Mouse (Mus musculus): ENCODE results near the gene Ostc.

Gene Ostc

GRCm38 (mm10) chr3:130710103-130710502 lies 859 bp upstream of the Ostc start:
- no peak for DNase-seq (ENCODE audit: low spot score in 2 of 2)

- DNase-seq (ENCODE audit: low spot score in 2 of 2), result no peak
These were observed 715 bp downstream of the Ostc start for GRCm38 (mm10) chr3:130708529-130708928.

- DNase-seq (ENCODE audit: low spot score in 2 of 2), result no peak
These were observed 7.0 kb downstream of the Ostc start for GRCm38 (mm10) chr3:130702289-130702688.

GRCm38 (mm10) chr3:130697622-130698021 lies 11.6 kb downstream of the Ostc start:
- DNase-seq (ENCODE audit: low spot score in 2 of 2), result no peak

GRCm38 (mm10) chr3:130694705-130695104 lies 14.5 kb downstream of the Ostc start:
- DNase-seq (ENCODE audit: low spot score in 2 of 2), result no peak

- DNase-seq (ENCODE audit: low spot score in 2 of 2), result no peak
These were observed 15.1 kb downstream of the Ostc start for GRCm38 (mm10) chr3:130694041-130694593.

- no peak for DNase-seq (ENCODE audit: low spot score in 2 of 2)
These were observed 17.6 kb downstream of the Ostc start for GRCm38 (mm10) chr3:130691596-130692170.

- peak; percentile 37 to 41 for DNase-seq (ENCODE audit: low spot score in 2 of 2)
These were observed 18.2 kb downstream of the Ostc start for GRCm38 (mm10) chr3:130690834-130691595.

- DNase-seq (ENCODE audit: low spot score in 2 of 2), result peak; percentile 56 to 84
These were observed 19.6 kb downstream of the Ostc start for GRCm38 (mm10) chr3:130689630-130690029.

- no peak for DNase-seq (ENCODE audit: low spot score in 2 of 2)
These were observed 22.2 kb downstream of the Ostc start for GRCm38 (mm10) chr3:130687051-130687450.

- no peak for DNase-seq (ENCODE audit: low spot score in 2 of 2)
These were observed 24.3 kb downstream of the Ostc start for GRCm38 (mm10) chr3:130685014-130685366.

GRCm38 (mm10) chr3:130684276-130685013 lies 24.8 kb downstream of the Ostc start:
- DNase-seq (ENCODE audit: low spot score in 2 of 2), result no peak

GRCm38 (mm10) chr3:130683836-130684235 lies 25.4 kb downstream of the Ostc start:
- no peak for DNase-seq (ENCODE audit: low spot score in 2 of 2)

GRCm38 (mm10) chr3:130682183-130682582 lies 27.1 kb downstream of the Ostc start:
- no peak for DNase-seq (ENCODE audit: low spot score in 2 of 2)

- no peak for DNase-seq (ENCODE audit: low spot score in 2 of 2)
These were observed 28.0 kb downstream of the Ostc start for GRCm38 (mm10) chr3:130681226-130681625.

- DNase-seq (ENCODE audit: low spot score in 2 of 2), result no peak
These were observed 31.4 kb downstream of the Ostc start for GRCm38 (mm10) chr3:130677671-130678460.

GRCm38 (mm10) chr3:130671291-130671690 lies 38.0 kb downstream of the Ostc start:
- DNase-seq (ENCODE audit: low spot score in 2 of 2), result no peak

- no peak for DNase-seq (ENCODE audit: low spot score in 2 of 2)
These were observed 46.7 kb downstream of the Ostc start for GRCm38 (mm10) chr3:130662496-130662895.

GRCm38 (mm10) chr3:130660619-130661018 lies 48.6 kb downstream of the Ostc start:
- no peak for DNase-seq (ENCODE audit: low spot score in 2 of 2)

GRCm38 (mm10) chr3:130649569-130649968 lies 59.7 kb downstream of the Ostc start:
- DNase-seq (ENCODE audit: low spot score in 2 of 2), result no peak

GRCm38 (mm10) chr3:130646110-130646810 lies 63.0 kb downstream of the Ostc start:
- DNase-seq (ENCODE audit: low spot score in 2 of 2), result no peak

Data from spleen, postnatal 10 days (tissue).